Mouse (Mus musculus) frontal cortex, adult (tissue): ENCODE data around the gene Fancd2.

ENCODE experiments used
- ATAC-seq: cut with Nextera tagmentation; 2 replicates; pipeline ENCODE4 v1.9.2; 2017; ENCODE audit warnings: mild to moderate bottlenecking, moderate library complexity, mixed read lengths; ENCODE audit not compliant: low TSS enrichment

Fancd2 gene

DNA sequence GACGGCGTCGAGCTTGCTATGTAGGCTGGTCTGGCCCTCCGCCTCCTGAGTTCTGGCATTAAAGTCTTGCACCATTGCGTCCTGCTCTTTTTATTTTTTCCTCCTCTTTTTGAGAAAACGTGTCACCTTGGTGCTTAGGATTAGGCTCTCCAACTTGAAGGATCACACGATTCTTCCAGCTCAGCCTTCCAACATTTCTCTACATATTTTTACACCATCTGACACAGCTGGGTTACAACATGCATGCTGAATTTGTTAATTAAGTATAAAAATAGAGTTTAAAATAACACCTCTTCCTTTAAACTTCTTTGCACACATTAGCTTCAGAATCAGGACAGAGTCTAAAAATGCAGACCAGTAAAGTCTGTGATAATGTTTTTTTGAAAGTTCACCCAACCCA lies 77.8 kb downstream of the Fancd2 start:
- ATAC-seq = peak; percentile 26

DNA sequence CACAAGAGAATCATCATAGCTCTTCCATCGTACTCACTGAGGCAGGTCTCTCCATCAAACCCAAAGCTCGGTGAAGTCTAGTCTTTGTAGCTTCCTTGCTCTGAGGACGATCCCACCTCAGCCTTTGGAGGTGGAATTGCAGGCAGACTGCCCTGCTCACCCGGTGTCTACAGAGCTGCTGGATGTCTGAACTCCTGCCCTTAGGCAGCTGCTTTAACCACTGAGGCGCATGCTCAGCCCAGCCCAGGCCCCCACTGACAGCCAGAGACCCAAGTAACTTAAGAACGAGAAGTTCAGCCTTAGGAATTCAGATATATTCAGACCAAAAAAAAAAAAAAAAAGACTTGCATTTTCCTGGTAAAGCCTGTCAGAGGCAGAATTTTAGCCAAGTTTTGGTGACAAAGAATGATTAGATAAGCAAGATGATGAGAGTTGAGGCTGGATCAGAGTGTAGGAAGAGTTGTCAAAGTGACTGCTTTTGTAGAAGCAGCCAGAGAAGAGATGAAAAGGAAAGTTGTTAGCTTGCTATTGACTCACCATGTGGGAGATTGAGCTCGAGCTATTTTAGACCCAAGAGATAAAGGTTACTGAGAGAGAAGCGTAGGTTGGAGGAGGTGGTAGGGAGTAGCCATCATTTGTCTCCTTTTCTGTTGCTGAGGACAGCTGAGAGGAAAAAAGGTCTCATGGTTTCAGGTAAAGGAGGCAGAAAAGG lies 80.9 kb downstream of the Fancd2 start:
- ATAC-seq = peak; percentile 60

DNA sequence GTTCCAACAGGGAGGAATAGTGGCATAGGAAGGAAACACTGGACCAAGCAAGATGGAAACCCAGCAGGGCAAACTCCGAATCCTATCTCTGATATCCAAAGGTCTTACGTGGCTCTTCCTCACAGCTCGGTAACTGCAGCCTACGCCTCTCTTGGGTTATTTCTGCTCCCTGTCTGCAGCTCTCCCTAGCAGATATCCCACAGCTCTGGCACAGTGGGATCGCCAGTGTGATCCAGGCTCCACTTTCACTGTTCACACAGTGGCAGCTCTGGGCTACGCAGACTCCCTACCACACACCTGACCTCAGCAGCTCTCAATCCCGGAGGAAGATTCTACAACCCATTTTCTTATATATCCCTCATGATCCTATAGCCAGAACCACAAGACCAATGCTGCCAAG lies 82.7 kb downstream of the Fancd2 start:
- ATAC-seq = peak; percentile 51

DNA sequence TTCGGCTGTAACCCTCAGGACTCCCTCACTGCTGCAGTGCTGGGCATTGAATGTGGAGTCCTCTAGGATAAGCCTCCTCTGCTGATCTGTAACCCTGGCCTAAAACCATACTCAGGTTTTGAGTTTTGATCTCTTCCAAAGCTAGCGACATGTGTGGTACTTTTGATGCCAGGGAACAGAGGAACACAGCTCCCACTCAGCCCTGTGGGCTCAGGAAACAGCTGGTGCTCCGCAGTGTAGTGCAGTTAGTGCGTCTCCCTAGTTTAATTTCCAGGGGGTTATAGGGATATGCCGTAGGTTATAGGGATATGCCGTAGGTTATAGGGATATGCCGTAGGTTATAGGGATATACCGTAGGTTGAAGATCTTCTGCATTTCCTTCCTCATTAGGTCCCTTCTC lies 83.5 kb downstream of the Fancd2 start:
- peak; percentile 26; the same call in 1 of the 2 replicates for ATAC-seq

DNA sequence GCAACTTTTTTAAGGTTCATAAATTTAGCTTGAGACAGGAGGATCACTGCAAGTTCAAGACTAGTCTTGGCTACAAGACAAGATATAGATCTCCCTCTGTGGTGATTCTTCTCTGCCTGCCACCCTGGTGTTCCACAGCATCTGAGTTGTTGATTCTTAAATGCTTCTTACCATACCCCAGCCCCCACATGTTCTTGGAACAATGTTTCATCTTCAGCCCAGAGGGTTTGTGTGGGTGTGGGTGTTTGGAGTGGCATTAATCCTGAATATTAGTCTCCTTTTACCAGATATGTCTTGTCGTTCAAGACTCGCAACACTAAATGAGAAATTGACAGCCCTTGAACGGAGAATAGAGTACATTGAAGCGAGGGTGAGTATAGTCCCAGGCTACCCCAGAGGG lies 84.0 kb downstream of the Fancd2 start:
- no peak for ATAC-seq

DNA sequence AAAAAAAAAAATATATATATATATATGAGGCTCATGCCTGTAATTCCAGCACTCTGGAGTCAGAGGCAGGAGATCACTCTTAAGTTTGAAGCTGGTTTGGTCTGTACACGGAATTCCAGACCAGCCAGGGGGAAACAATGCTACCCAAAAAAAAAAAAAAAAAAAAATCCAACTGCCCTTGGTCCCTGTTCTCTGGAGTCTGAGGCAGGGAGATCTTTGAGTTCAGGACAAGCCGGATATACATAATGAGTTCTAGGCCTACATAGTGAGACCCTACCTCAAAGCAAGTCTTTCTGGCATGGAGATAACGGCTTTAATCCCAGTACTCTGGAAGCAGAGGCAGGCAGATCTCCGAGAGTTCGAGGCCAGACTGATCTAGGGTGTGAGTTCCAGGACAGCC lies 91.9 kb downstream of the Fancd2 start:
- no peak for ATAC-seq

DNA sequence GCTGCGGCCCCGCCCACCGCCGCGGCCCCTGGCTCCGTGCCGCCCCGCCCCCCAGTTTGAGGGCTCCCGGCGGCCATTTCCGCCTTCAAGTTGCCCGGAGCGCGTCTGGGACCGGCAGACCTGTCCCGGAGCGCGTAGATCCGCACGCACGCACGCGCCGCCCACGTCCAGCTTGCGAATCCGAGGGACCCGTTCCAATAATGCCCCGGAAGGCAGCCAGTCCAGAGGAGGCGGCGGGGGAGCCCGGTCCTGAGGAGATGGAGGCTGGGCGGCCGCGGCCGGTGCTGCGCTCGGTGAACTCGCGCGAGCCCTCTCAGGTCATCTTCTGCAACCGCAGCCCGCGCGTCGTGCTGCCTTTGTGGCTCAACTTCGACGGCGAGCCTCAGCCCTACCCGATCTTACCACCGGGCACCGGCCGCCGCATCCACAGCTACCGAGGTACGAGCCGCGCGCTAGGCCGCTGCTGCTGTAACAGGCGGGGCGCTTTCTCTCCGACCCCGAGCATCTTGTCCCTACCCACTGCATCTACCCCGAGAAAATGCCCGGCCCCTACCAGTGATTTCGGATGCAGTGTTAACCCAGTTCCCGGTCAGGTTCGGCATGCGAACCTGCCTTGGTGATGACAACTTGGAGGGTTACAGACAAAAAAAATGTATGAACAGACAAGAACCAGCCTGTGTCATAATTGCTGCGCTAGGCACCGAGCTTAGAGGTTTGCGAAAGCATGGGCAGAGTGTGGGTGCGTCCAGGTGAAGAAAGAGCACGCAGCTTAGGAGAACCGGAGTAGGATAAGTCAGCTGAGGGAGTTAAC lies 92.7 kb downstream of the Fancd2 start, which contains the start of gene Vhl:
Gene Vhl (plus strand): TSS at position 19 of the 811 bp plus-strand sequence.
- ATAC-seq = peak; percentile 71

DNA sequence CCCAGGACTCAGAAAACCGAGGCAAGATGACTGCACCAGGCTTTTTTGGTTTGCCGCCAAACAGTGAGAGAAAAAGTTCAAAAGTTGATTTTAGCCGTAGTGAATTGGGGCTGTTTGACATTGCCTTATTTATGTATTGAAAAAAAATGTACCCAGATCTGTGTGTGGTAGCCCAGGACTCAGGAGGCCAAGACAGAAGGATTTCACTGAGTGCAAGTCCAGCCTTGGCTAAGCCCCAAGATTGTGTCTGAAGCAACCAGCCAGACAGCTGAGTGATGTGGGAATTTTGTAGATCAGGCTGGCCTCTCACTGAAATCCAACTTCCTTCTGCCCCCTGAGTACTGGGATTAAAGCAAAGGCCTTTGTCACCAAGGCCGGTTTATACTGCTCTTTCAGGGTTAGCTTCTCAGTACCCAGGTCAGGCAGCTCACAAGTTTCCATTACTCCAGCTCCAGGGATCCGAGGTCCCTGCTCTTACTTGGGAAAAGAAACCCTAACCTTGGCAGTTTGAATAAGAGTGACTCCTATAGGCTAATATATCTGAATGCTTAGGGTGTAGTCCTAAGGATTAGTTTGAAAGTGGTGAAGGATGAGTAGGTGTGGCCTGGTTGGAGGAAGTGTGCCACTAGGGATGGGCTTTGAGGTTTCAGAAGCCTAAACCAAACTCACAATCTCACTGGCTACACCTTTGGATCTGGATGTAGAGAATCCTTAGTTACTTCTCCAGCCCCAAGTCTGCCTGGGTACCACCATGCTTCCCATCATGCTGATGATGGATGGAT lies 93.7 kb downstream of the Fancd2 start:
- no peak for ATAC-seq

DNA sequence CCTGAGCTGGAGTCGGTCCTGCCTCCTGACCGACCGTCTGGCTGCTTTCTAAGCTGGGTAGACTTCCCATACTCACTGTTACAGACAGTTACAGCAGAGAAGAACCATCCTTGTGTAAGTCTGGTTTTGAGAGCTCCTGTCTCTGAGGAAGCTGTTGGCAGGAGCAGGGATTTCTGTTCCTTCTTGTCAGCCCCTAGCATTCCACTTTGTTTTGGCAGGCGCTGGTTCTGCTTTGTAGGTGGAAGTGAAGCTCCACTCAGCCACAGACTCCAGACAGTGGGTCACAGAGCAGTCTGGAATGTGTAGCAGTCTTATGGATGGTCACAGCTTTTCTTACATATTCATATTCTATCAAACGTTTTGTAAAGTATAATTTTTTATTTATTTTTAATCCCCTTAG lies 98.8 kb downstream of the Fancd2 start:
- peak; percentile 72 for ATAC-seq

DNA sequence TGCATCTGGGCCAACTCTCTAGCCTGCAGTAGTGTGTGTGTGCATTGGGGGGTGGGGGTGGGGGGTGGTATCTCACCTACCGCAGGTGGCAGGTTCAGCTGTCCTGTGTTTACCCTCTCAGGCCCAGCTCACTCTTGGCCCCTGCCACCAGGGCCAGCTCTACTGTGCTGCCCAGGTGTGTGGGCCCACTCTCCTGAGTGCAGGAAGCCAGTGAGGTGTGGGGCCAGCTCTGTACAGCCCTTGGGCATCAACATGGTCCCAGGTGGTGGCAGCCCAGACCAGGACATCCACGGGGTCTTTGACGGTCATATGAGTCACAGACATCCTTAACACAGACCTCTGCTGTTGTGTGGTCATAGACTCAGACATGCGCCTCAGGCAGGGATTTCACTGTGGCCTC lies 101.4 kb downstream of the Fancd2 start:
- ATAC-seq = no peak

DNA sequence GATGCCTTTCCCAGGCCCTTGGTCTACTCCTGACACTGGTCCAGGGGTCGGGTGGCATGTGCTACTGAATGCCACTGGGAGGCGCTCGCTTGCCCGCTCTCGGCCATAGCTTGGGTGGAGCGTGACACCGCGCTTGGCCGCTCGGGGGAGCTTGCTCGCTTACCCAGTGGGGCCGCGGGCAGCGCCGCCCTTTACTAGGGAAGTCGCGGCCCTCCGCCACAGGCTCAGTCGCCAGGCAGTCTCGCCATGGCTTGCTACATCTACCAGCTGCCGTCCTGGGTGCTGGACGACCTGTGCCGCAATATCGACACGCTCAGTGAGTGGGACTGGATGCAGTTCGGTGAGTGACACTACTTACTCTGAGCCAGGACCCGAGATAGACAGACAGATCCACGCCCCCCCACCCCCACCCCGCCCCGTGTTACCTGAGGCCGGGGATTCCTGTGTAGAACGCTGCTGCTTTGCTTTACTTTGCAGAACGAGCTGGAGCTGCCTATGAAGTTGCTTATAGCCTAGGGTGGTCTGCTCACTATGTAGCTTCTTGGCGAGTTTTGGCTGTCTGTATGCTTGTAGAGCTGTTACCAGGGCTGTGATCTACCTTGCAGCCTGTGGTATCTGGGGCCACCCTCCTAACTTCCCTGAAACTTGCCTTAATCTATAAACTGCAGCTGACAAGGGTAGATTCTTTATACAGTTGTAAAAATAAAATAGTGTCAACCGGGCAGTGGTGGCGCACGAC lies 107.0 kb downstream of the Fancd2 start, which contains the start of gene Irak2:
Gene Irak2 (plus strand): TSS at position 166 of the 739 bp plus-strand sequence.
- ATAC-seq = peak; percentile 96

DNA sequence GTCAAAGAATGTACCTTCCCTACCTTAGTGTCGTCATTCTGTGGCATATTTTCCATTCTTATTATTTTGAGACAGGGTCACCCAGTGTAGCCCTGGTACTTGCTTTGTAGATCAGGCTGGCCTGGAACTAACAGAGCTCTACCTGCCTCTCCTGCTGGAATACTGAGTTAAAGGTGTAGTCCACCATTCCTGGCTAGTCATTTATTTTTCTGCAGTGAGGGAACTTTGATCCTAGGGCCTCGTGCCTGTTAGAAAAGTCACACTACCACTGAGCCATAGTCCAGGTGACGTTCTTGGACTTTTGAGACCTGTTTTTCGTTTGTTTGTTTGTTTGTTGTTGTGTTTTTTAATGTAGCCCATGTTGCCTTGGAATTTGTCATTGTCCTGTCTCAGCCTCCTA lies 107.7 kb downstream of the Fancd2 start:
- ATAC-seq = no peak

DNA sequence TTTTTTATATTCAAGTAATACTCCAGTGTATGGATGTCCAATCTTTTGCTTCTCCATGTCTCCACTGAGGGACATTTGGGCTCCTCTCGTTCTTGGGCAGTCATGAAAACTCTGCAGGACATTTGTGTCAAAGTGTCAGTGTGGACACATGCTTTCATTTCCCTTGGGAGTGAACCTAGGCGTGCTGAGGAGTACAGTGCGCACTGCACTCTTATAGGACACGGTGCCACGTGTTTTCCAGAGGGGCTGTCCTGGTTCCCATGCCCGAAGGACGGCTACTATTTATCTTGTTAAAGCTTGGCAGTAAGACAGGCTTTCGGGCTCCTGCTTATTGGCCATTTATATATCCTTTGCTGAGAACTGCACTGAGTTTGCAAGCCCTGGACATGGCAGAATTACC lies 111.1 kb downstream of the Fancd2 start:
- no peak for ATAC-seq

DNA sequence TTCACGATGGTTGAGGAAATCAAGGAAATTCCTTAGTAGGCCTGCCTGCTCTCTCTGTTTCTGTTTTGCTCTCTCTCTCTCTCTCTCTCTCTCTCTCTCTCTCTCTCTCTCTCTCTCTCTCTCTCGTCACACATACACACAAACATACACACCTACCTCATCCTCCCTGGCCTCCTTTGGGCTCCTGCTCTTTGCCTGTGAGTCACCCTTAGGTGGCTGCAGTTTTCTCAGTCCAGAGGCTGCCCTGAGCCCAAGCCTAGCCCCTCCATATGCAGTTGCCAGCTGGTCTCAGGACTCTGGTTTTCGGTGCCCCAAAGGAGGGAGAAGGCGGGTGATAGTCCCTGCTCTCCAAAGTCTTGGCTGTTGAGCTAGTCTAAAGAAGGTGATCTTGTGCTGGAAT lies 111.5 kb downstream of the Fancd2 start:
- no peak for ATAC-seq

DNA sequence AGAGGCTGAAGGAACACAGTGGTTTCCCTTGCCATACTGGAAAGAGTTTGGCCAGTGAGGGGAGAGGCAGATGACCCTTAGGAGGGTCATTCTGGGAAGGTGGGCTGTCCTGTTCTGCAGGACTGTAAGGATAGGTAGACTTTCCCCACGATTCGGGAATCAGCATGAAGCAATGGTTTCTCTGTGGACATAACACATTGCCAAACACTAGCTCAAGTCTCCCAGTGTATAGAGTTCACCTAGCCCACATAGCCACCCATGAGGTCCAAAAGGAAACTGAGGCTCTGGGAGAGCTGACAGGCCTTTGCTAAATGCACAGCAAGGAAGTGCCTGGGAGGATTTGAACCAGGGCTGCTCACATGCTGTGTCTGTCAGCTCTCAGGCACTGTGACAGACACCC lies 112.5 kb downstream of the Fancd2 start:
- no peak for ATAC-seq

DNA sequence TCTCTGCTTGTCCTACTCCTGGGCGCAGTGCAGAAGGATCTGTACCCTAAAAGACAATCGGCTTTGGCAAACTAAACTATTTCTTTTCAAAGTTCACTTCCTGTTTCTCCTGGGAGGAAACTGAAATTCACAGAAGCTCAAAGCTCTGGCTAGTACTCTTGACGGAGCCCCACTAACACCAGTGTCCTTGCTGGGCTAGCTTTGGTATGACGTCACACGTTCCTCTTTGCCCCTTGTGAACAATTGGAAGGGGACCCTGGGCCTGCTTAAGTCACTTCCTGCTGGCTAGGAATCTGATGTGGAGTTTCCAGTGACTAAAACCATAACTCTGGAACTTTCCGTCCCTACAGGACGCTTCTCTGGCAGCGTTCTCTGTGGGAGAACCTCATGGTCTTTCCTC lies 113.3 kb downstream of the Fancd2 start:
- ATAC-seq = peak; percentile 46; the same call in 1 of the 2 replicates
